Mouse (Mus musculus) small intestine, adult 2 months (tissue): ENCODE data around the gene Map3k10. TPM values are rescaled to one million over a fixed set of nuclear protein-coding genes. Genes with fewer than 3 reads are reported as not detected.
A peak's percentile ranks its signal among the peaks of the same experiment; 100 is the strongest.

Experiments
- H3K27ac ChIP-seq: fragments of 200-500 bp; 2 replicates; pipeline ENCODE4 v1.5.1; 2012; ENCODE audit warnings: low read depth, low read length, control low read depth, inconsistent platforms; ENCODE audit not compliant: insufficient read depth
- H3K27me3 ChIP-seq: fragments of 200-500 bp; 2 replicates; pipeline ENCODE4 v1.6.1; 2012; ENCODE audit warnings: mild to moderate bottlenecking, moderate library complexity, low read length, inconsistent platforms; ENCODE audit not compliant: control insufficient read depth, insufficient read depth
- H3K36me3 ChIP-seq: fragments of 200-500 bp; 2 replicates; pipeline ENCODE4 v1.6.1; 2012; ENCODE audit warnings: mild to moderate bottlenecking, low read length, control low read depth, inconsistent platforms; ENCODE audit not compliant: control insufficient read depth, insufficient read depth
- H3K4me1 ChIP-seq: fragments of 200-500 bp; 2 replicates; pipeline ENCODE4 v1.6.1; 2012; ENCODE audit warnings: low read length, inconsistent platforms, mixed read lengths; ENCODE audit not compliant: control insufficient read depth, insufficient read depth, insufficient read length
- H3K4me3 ChIP-seq: fragments of 200-500 bp; 2 replicates; pipeline ENCODE4 v1.5.1; 2012; ENCODE audit warnings: low read depth, mild to moderate bottlenecking, control low read depth, inconsistent platforms, low read length, moderate library complexity
- CTCF ChIP-seq: fragments of 200-500 bp; IDR thresholded peaks from 2 replicates; pipeline ENCODE4 v1.5.1; 2012; ENCODE audit warnings: low read depth, mild to moderate bottlenecking, control low read depth, inconsistent platforms, low read length, moderate library complexity, mixed read lengths; ENCODE audit not compliant: insufficient replicate concordance, insufficient read length; ENCODE audit errors: extremely low read depth
- POLR2A ChIP-seq: fragments of 200-500 bp; IDR thresholded peaks from 2 replicates; pipeline ENCODE4 v1.6.1; 2012; ENCODE audit warnings: low read depth, mild to moderate bottlenecking, control low read depth, inconsistent platforms, low read length, moderate library complexity
- WGBS: fragments of 180-500 bp; shearing (Covaris S2); methylation state at CpG from one replicate; pipeline ENCODE4 v1.1.7; 2018; 5-methylcytosine and 5-hydroxymethylcytosine counted together
- polyA plus RNA-seq: library from polyadenylated mRNA; depleted of rRNA; stranded (reverse); fragments of >200 nt; gene quantifications from 2 replicates; pipeline ENCODE4 v1.2.3, GENCODE M21; 2012

Gene Map3k10
- polyA plus RNA-seq, 1 experiment, result 16.8 TPM

DNA sequence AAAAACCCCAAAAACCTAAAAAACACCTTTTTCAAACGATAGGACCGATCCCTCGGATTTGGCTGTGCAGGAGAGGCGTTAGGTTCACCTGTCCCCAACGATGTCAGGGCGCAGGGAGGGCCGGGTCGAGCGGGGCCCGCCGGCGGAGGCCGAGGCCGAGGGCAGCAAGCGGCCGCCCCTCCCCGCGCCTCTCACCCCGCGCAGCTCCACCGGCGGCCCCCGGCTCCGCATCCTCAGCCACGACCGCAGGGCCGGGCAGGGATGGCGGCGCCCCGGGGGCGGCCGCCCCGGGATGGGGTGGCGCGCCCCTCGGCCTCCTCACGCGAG lies 240 bp downstream of the Map3k10 start:
- TF ChIP-seq POLR2A (no peak), CTCF (no peak)
- H3K36me3 ChIP-seq, result no peaks in the 10 kb centered on the region
- H3K27ac ChIP-seq, result no peak overlapping the region
- H3K27me3 ChIP-seq, result no peaks in the 10 kb centered on the region
- H3K4me1 ChIP-seq, result peaks cover 14% of the 10 kb centered on the region
- peak overlapping the region; percentile 84 for H3K4me3 ChIP-seq
- WGBS, result 1% methylated on average over 36 of the region's 38 CpGs

DNA sequence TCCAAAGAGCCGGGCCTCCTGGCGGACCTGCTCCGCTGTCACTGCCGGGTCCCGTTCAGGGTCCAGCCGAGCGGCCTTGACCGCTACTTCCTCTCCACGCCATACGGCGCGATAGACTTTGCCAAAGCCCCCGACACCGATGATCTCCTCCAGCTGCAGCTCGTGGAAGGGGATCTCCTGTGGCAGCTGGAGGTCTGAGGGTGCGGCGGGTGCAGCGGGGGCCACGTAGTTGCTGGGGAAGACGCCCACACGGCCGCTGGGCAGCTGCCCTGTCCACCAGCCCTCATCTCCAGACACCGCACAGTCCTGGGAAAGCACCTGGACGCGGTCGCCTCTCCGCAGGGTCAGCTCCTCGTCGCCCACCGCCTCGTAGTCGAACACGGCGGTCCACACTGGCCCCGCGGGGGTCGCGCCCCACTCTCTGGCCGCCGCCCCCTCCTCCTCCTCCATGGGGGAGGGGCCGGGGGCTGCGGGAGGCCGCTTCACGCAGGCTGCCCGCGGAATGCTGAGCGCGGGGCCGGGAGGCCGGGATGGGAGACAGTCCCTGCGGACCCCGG lies 745 bp downstream of the Map3k10 start:
- under 1% methylated on average over 51 of the region's 52 CpGs for WGBS
- Histone ChIP-seq H3K27ac (no peak overlapping the region), H3K27me3 (no peaks in the 10 kb centered on the region)

DNA sequence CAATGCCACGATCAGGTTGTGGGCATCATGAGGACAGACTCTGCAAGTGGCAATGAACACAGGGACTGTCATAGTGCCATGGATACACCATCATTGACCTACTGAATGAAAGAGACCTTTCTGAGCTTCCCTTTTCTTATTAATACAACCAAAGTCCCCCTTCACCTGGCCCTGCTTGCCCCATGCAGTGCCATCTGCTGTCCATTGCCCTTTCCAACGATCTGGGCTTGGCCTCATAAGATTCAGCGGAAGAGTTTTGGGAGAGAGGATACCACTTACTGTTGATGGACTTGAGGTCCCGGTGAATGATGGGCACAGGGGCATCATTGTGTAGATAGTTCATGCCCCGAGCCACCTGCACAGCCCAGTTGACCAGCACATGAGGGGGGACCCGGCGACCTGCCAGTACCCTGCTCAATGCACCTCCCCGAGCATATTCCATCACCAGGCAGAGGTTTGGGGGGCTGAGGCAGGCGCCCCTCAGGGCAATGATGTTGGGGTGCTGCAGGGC lies 1.3 kb downstream of the Map3k10 start:
- Histone ChIP-seq H3K27me3 (no peaks in the 10 kb centered on the region), H3K4me1 (peaks cover 14% of the 10 kb centered on the region), H3K27ac (no peak overlapping the region), H3K4me3 (peak overlapping the region; percentile 84), H3K36me3 (no peaks in the 10 kb centered on the region)
- 45% methylated on average over 9 of the region's 9 CpGs for WGBS
- TF ChIP-seq POLR2A (no peak), CTCF (no peak)

More for the DNA sequence above, 745 bp downstream of the Map3k10 start:
- no peak for TF ChIP-seq CTCF
- TF ChIP-seq POLR2A, result no peak
- peak overlapping the region; percentile 84 for H3K4me3 ChIP-seq
- no peaks in the 10 kb centered on the region for H3K36me3 ChIP-seq
- peaks cover 14% of the 10 kb centered on the region for H3K4me1 ChIP-seq

DNA sequence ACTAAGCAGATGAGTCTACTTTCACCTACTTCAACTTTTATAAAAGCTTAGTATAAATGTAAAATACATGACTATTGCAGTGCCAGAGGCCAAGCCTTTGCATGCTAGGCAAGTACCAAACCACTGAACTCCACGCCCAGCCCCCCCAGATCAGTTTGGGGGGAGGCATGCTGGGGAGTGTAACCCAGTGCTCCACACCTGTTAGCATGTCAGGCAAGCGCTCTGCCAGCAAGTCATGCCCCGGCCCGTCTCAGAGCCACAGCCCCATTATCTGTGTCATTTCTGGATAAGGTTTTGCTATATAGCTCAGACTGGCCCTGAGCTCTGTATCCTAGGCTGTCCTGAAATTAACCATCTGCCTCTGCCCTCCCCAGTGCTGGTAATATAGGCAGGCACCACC lies 12.4 kb downstream of the Map3k10 start:
- TF ChIP-seq POLR2A (no peak), CTCF (no peak)
- no peaks in the 10 kb centered on the region for H3K4me1 ChIP-seq
- WGBS, result 85% methylated on average over 4 of the region's 4 CpGs
- H3K27ac ChIP-seq, result no peak overlapping the region
- H3K36me3 ChIP-seq, result no peaks in the 10 kb centered on the region
- H3K4me3 ChIP-seq, result no peak overlapping the region
- no peaks in the 10 kb centered on the region for H3K27me3 ChIP-seq

DNA sequence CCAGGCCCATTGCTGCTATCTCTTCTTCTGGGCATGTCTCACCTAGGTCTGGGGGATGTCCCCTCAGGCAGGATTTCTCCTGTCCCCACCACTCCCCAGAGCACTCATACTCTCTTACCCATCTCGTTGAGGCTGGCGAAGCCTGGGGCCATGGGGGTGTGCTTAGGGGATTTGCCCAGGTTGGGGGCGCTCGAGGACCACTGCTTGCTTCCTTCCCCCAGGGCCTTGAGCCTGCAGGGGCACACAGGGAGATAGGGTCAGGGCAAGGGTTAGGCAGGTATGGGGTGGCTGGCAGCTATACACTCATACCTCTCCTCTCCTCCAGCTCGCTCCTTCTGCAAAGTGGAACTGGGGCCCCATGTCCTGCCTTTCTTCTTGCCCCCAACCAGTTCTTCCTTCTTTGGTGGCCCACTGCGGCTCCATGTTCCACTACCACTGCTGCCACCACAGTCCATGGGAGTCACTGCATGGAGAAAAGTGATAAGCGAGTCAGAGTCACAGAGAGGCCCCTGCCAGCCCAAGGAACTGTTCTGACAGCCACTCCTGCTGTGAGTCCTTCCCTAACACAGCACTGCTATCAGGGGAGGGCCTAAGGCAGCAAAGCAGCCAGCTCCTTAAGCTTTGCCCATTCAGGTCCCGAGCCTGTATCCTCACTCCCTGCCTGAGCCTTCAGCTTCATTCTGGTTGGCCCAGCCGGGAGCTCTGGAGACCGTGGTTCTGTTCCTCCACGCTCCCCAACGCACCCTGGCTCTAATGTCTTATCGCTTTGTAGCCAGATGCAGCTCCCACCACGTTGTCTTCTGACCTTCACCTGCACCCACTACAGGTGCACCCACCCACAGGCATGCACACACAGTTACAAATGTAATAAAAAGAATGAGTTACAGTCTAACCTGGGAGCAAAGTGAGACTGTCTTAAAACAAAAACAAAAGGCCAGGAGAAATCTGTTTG lies 15.4 kb downstream of the Map3k10 start:
- Histone ChIP-seq H3K27me3 (peaks cover 10% of the 10 kb centered on the region), H3K36me3 (no peaks in the 10 kb centered on the region), H3K27ac (no peak overlapping the region), H3K4me1 (no peaks in the 10 kb centered on the region; the same call in 1 of the 2 replicates), H3K4me3 (no peak overlapping the region)
- 65% methylated on average over 14 of the region's 14 CpGs for WGBS
- TF ChIP-seq POLR2A (no peak), CTCF (no peak)

DNA sequence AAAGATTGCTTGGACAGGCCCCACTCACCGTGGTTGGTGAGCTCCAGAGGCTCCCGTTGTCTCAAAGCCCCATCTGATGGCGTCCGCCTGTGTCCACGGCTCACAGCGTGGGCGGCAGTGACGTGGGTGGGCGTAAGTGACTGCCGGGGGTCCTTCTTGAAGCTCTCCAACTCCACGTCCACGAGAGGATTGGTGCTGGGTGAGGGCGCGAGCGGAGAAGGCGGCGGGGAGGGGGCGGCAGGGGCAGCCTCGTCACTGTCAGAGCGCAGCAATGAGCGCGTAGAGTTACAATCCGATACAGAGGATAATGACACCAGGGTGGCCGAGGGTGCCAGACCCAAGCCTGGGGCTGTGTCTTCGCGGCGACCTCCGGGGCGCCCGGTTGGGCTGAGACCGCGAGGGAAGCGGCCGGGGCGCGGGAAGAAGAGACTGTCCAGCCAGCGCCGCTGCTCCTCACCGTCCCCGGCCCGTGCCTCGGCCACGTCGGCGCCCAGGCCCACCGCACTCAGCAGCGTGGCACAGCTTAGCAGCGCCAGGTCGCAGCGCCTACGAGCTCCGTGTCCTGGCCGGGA lies 16.5 kb downstream of the Map3k10 start:
- TF ChIP-seq POLR2A, result no peak
- TF ChIP-seq CTCF, result no peak
- Histone ChIP-seq H3K36me3 (no peaks in the 10 kb centered on the region), H3K27ac (no peak overlapping the region), H3K4me1 (no peaks in the 10 kb centered on the region; the same call in 1 of the 2 replicates), H3K4me3 (no peak overlapping the region), H3K27me3 (peaks cover 21% of the 10 kb centered on the region)
- WGBS, result 52% methylated on average over 53 of the region's 53 CpGs

DNA sequence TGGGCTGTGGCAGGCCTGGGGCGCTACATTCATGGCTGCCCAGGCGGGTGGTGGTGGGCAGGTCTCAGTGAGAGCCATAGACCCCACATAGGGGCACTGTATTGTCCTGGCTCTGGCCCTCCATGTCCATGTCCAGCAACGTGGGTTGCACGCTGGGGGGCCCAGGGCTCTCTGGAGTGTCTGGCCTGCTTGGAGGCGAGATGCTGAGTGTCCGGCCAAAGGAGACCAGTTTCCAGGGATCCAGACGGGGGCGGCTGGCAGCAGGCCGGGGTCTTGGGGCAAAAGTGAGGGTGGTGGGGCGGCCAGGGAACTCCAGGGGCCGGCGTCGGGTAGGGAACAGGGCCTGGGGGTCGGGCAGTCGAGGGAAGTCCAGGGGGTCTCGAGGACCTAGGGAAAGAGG lies 17.8 kb downstream of the Map3k10 start:
- Histone ChIP-seq H3K36me3 (no peaks in the 10 kb centered on the region), H3K4me3 (no peak overlapping the region), H3K27me3 (peaks cover 22% of the 10 kb centered on the region), H3K27ac (no peak overlapping the region), H3K4me1 (no peaks in the 10 kb centered on the region; the same call in 1 of the 2 replicates)
- TF ChIP-seq POLR2A (no peak), CTCF (no peak)
- WGBS, result 91% methylated on average over 16 of the region's 16 CpGs
